In genomic region chr4:139941831-139942230, GRCm38 (mm10) we compare ENCODE assay signal across 29 mouse cellular contexts. TPM values are rescaled to one million over a fixed set of nuclear protein-coding genes. Genes with fewer than 3 reads are reported as not detected.
A peak's percentile ranks its signal among the peaks of the same experiment; 100 is the strongest.
DNase-seq lines count a peak whose midpoint lies in the region; ATAC-seq and TF ChIP-seq lines count a peak whose summit lies in the region.
"Had no signal": no experiment of that assay in that cellular context is flagged by ENCODE, and none has a peak within 500 bp of the region (broad histone marks: within the 10 kb centered on the region; RNA-seq: fewer than 3 reads in every experiment).

No protein-coding gene starts in this region.

- H3K4me2 ChIP-seq in hindbrain, postnatal 0 days (ENCODE audit: low read depth, low read length) = no peak overlapping the region
- no peak overlapping the region for H3K4me2 ChIP-seq in hindbrain, embryonic 12.5 days (replicated peaks)
- H3K4me2 ChIP-seq: embryonic facial prominence, embryonic 12.5 days; embryonic facial prominence, embryonic 15.5 days; heart, embryonic 12.5 days; heart, embryonic 15.5 days; hindbrain, embryonic 14.5 days had no signal

- no peak for DNase-seq in hindbrain, postnatal 0 days (ENCODE audit: low spot score)
- DNase-seq in testis, postnatal 10 days (ENCODE audit: low spot score) = no peak
- DNase-seq in R1 (ENCODE audit: low read depth, low spot score) = peak; percentile 65
- no peak for DNase-seq in left cerebral cortex, postnatal 25 days (ENCODE audit: low spot score in 2 of 2)
- DNase-seq: adrenal gland, postnatal 10 days; cerebellum, adult 11 months; cerebellum, adult 2 months; cerebellum, adult 9-11 months; cerebellum, postnatal 25 days; gastrocnemius, adult 2 months; gastrocnemius, postnatal 14 days; heart, adult 18-20 months; heart, postnatal 10 days; heart, postnatal 36 days had no signal

- TF ChIP-seq POLR2A in testis, adult 2 months (IDR thresholded peaks at IDR 0.05; ENCODE audit: control insufficient read depth, low read depth, low read length) = no peak

- no peaks in the 10 kb centered on the region for H3K4me1 ChIP-seq in hindbrain, postnatal 0 days (ENCODE audit: insufficient read depth, low read length)
- no peaks in the 10 kb centered on the region for H3K4me1 ChIP-seq in hindbrain, embryonic 12.5 days
- H3K4me1 ChIP-seq in testis, adult 2 months (ENCODE audit: control insufficient read depth, insufficient read depth, low read length) = no peaks in the 10 kb centered on the region
- H3K4me1 ChIP-seq: embryonic facial prominence, embryonic 12.5 days; embryonic facial prominence, embryonic 15.5 days; heart, embryonic 12.5 days; heart, embryonic 15.5 days had no signal

- H3K27me3 ChIP-seq in hindbrain, postnatal 0 days (ENCODE audit: insufficient read depth, low read length) = no peaks in the 10 kb centered on the region
- 0 out of 2 replicates have a peak, but pooled peaks cover 3% of the 10 kb centered on the region for H3K27me3 ChIP-seq in hindbrain, embryonic 12.5 days
- H3K27me3 ChIP-seq in testis, adult 2 months (ENCODE audit: control insufficient read depth, insufficient read depth, low read length) = no peaks in the 10 kb centered on the region
- H3K27me3 ChIP-seq: embryonic facial prominence, embryonic 12.5 days; embryonic facial prominence, embryonic 15.5 days; heart, embryonic 12.5 days; heart, embryonic 15.5 days; Patski had no signal

- no peaks in the 10 kb centered on the region for H3K36me3 ChIP-seq in hindbrain, postnatal 0 days (ENCODE audit: insufficient read depth, low read length)
- no peaks in the 10 kb centered on the region for H3K36me3 ChIP-seq in hindbrain, embryonic 12.5 days
- H3K36me3 ChIP-seq in testis, adult 2 months (ENCODE audit: control insufficient read depth, insufficient read depth, low read length) = no peaks in the 10 kb centered on the region
- H3K36me3 ChIP-seq: embryonic facial prominence, embryonic 12.5 days; embryonic facial prominence, embryonic 15.5 days; G1E; heart, embryonic 12.5 days; heart, embryonic 15.5 days; hindbrain, embryonic 10.5 days had no signal

- H3K9ac ChIP-seq in hindbrain, postnatal 0 days (replicated peaks; ENCODE audit: low read length) = no peak overlapping the region
- H3K9ac ChIP-seq in hindbrain, embryonic 12.5 days = no peak overlapping the region
- H3K9ac ChIP-seq: embryonic facial prominence, embryonic 12.5 days; embryonic facial prominence, embryonic 15.5 days; heart, embryonic 12.5 days; heart, embryonic 15.5 days; hindbrain, embryonic 14.5 days had no signal

- peak; percentile 14; the same call in 1 of the 2 replicates for TF ChIP-seq CTCF in hindbrain, postnatal 0 days (IDR thresholded peaks at IDR 0.05; ENCODE audit: low read depth)
- no peak for TF ChIP-seq CTCF in testis, adult 2 months (IDR thresholded peaks at IDR 0.05; ENCODE audit: control insufficient read depth, insufficient read depth, insufficient replicate concordance, low read depth, low read length)

- WGBS in hindbrain, postnatal 0 days = 83% methylated on average over 2 of the region's 2 CpGs
- 73% methylated on average over 2 of the region's 2 CpGs for whole genome bisulfite sequencing in hindbrain, embryonic 12.5 days

- intact Hi-C loops in left cerebral cortex, postnatal 25 days (cut with DNase I) = no loop called here

- H3K27ac ChIP-seq in hindbrain, postnatal 0 days = no peak overlapping the region
- no peak overlapping the region for H3K27ac ChIP-seq in hindbrain, embryonic 12.5 days
- H3K27ac ChIP-seq in testis, adult 2 months (ENCODE audit: control insufficient read depth, insufficient read depth, low read depth, low read length) = no peak overlapping the region
- H3K27ac ChIP-seq: embryonic facial prominence, embryonic 12.5 days; embryonic facial prominence, embryonic 15.5 days; gastrocnemius, adult 2 months; heart, embryonic 15.5 days; hindbrain, embryonic 10.5 days; hindbrain, embryonic 14.5 days had no signal

- no peaks in the 10 kb centered on the region for H3K9me3 ChIP-seq in hindbrain, postnatal 0 days (ENCODE audit: low read length)
- H3K9me3 ChIP-seq in hindbrain, embryonic 12.5 days (replicated peaks) = peaks cover 6% of the 10 kb centered on the region; the same call in 1 of the 2 replicates
- H3K9me3 ChIP-seq: embryonic facial prominence, embryonic 15.5 days; heart, embryonic 15.5 days; hindbrain, embryonic 10.5 days had no signal

- no peak for ATAC-seq in hindbrain, postnatal 0 days
- no peak for ATAC-seq in hindbrain, embryonic 12.5 days (ENCODE audit: low FRiP score)
- ATAC-seq: activated CD4-positive, CD25-positive, alpha-beta regulatory T cell, adult 4 months; CD4-positive, CD25-positive, alpha-beta regulatory T cell, adult 4 months; forebrain, embryonic 14.5 days; intestine, postnatal 0 days; Patski had no signal

- H3K4me3 ChIP-seq in hindbrain, postnatal 0 days (ENCODE audit: low read length) = no peak overlapping the region
- no peak overlapping the region for H3K4me3 ChIP-seq in hindbrain, embryonic 12.5 days
- peak overlapping the region; percentile 81 for H3K4me3 ChIP-seq in testis, adult 2 months (ENCODE audit: control insufficient read depth, low read depth, low read length)
- H3K4me3 ChIP-seq: embryonic facial prominence, embryonic 12.5 days; embryonic facial prominence, embryonic 15.5 days; gastrocnemius, adult 2 months; heart, embryonic 12.5 days; heart, embryonic 15.5 days; hindbrain, embryonic 10.5 days had no signal

RNA-seq across cellular contexts. Expression of gene Klhdc7a, which starts 26.0 kb away (rescaled TPM):
- total RNA-seq in hindbrain, postnatal 0 days (2014; rRNA removed) = 1.0 and 1.6 TPM in 2 replicates
- polyA plus RNA-seq in hindbrain, postnatal 0 days (2015; fragmentation: Nextera tagmentation; extraction: Ambion mirVana) = 0.58 and 0.69 TPM in 2 replicates
- polyA plus RNA-seq in hindbrain, embryonic 12.5 days (2016; fragmentation: Nextera tagmentation; extraction: Ambion mirVana) = 0.38 and 0.59 TPM in 2 replicates
- 0.66 and 0.70 TPM in 2 replicates for polyA plus RNA-seq in testis, adult 2 months (2012; rRNA removed)
- 1 to 10 TPM; 7.7 to 8.1 TPM for total RNA-seq in left cerebral cortex, postnatal 25 days (2021)
- total RNA-seq: common myeloid progenitor, adult 5-6 weeks had no signal
- polyA plus RNA-seq: activated CD4-positive, CD25-positive, alpha-beta regulatory T cell, adult 4 months; G1E had no signal
